Mouse (Mus musculus): ENCODE measurements around the gene Nav2. TPM values are rescaled to one million over a fixed set of nuclear protein-coding genes. Genes with fewer than 3 reads are reported as not detected.

Gene Nav2
- total and polyA plus RNA-seq, 2 experiments from 2014 or later, result 16.3 to 44.0 TPM

- H3K9ac ChIP-seq, result no peak overlapping the region
- H3K27ac ChIP-seq (ENCODE audit: low read depth, low read length), result no peak overlapping the region
- DNase-seq (no peak), ATAC-seq (no peak)
- no peaks in the 10 kb centered on the region for H3K27me3 ChIP-seq (ENCODE audit: insufficient read depth, low read length)
- 0 out of 2 replicates have a peak, but pooled peaks cover 8% of the 10 kb centered on the region for H3K36me3 ChIP-seq (ENCODE audit: insufficient read depth)
- TF ChIP-seq CTCF (IDR thresholded peaks at IDR 0.05; ENCODE audit: low read depth), result no peak
- H3K4me1 ChIP-seq (ENCODE audit: insufficient read depth), result no peaks in the 10 kb centered on the region
- 86% methylated on average over 5 of the region's 5 CpGs for WGBS
- no peaks in the 10 kb centered on the region for H3K9me3 ChIP-seq (ENCODE audit: low read length)
- H3K4me2 ChIP-seq (ENCODE audit: low read depth), result no peak overlapping the region
- no peak overlapping the region for H3K4me3 ChIP-seq (ENCODE audit: low read depth, low read length)
Observed at GRCm38 (mm10) chr7:49538360-49538759, 629.8 kb downstream of the Nav2 start.

GRCm38 (mm10) chr7:49540181-49540580 lies 631.7 kb downstream of the Nav2 start:
- Histone ChIP-seq H3K9me3 (ENCODE audit: low read length) (no peaks in the 10 kb centered on the region), H3K4me1 (ENCODE audit: insufficient read depth) (0 out of 2 replicates have a peak, but pooled peaks cover 8% of the 10 kb centered on the region), H3K27ac (ENCODE audit: low read depth, low read length) (no peak overlapping the region), H3K4me2 (ENCODE audit: low read depth) (no peak overlapping the region), H3K36me3 (ENCODE audit: insufficient read depth) (0 out of 2 replicates have a peak, but pooled peaks cover 11% of the 10 kb centered on the region), H3K27me3 (ENCODE audit: insufficient read depth, low read length) (no peaks in the 10 kb centered on the region), H3K9ac (no peak overlapping the region), H3K4me3 (ENCODE audit: low read depth, low read length) (no peak overlapping the region)
- WGBS, result 76% methylated on average over 9 of the region's 9 CpGs
- no peak for ATAC-seq
- TF ChIP-seq CTCF (IDR thresholded peaks at IDR 0.05; ENCODE audit: low read depth), result no peak
- DNase-seq, result no peak

GRCm38 (mm10) chr7:49542135-49542534 lies 633.6 kb downstream of the Nav2 start:
- H3K9me3 ChIP-seq (ENCODE audit: low read length), result no peaks in the 10 kb centered on the region
- 0 out of 2 replicates have a peak, but pooled peaks cover 8% of the 10 kb centered on the region for H3K4me1 ChIP-seq (ENCODE audit: insufficient read depth)
- no peak overlapping the region for H3K27ac ChIP-seq (ENCODE audit: low read depth, low read length)
- no peak overlapping the region for H3K9ac ChIP-seq
- no peak overlapping the region for H3K4me2 ChIP-seq (ENCODE audit: low read depth)
- no peak for ATAC-seq
- DNase-seq, result no peak
- 93% methylated on average over 3 of the region's 3 CpGs for WGBS
- H3K27me3 ChIP-seq (ENCODE audit: insufficient read depth, low read length), result no peaks in the 10 kb centered on the region
- no peak for TF ChIP-seq CTCF (IDR thresholded peaks at IDR 0.05; ENCODE audit: low read depth)
- no peak overlapping the region for H3K4me3 ChIP-seq (ENCODE audit: low read depth, low read length)
- peaks cover 7% of the 10 kb centered on the region; the same call in 1 of the 2 replicates for H3K36me3 ChIP-seq (ENCODE audit: insufficient read depth)

GRCm38 (mm10) chr7:49544775-49545705 lies 636.5 kb downstream of the Nav2 start:
- Histone ChIP-seq H3K36me3 (ENCODE audit: insufficient read depth) (peaks cover 14% of the 10 kb centered on the region), H3K9me3 (ENCODE audit: low read length) (no peaks in the 10 kb centered on the region), H3K27ac (ENCODE audit: low read depth, low read length) (0 out of 2 replicates have a peak overlapping the region, but pooled peaks have one; percentile 15), H3K4me2 (ENCODE audit: low read depth) (no peak overlapping the region), H3K9ac (no peak overlapping the region), H3K4me3 (ENCODE audit: low read depth, low read length) (no peak overlapping the region), H3K27me3 (ENCODE audit: insufficient read depth, low read length) (no peaks in the 10 kb centered on the region), H3K4me1 (ENCODE audit: insufficient read depth) (0 out of 2 replicates have a peak, but pooled peaks cover 8% of the 10 kb centered on the region)
- peak; percentile 30; the same call in 1 of the 2 replicates for ATAC-seq
- no peak for TF ChIP-seq CTCF (IDR thresholded peaks at IDR 0.05; ENCODE audit: low read depth)
- DNase-seq, result no peak
- WGBS, result 19% methylated on average over 11 of the region's 11 CpGs

- ATAC-seq (no peak), DNase-seq (no peak)
- H3K9ac ChIP-seq, result no peak overlapping the region
- peaks cover 16% of the 10 kb centered on the region for H3K36me3 ChIP-seq (ENCODE audit: insufficient read depth)
- H3K27me3 ChIP-seq (ENCODE audit: insufficient read depth, low read length), result no peaks in the 10 kb centered on the region
- WGBS, result 72% methylated on average over 15 of the region's 15 CpGs
- 0 out of 2 replicates have a peak, but pooled peaks cover 8% of the 10 kb centered on the region for H3K4me1 ChIP-seq (ENCODE audit: insufficient read depth)
- no peak overlapping the region for H3K4me3 ChIP-seq (ENCODE audit: low read depth, low read length)
- H3K27ac ChIP-seq (ENCODE audit: low read depth, low read length), result no peak overlapping the region
- TF ChIP-seq CTCF (IDR thresholded peaks at IDR 0.05; ENCODE audit: low read depth), result no peak
- no peaks in the 10 kb centered on the region for H3K9me3 ChIP-seq (ENCODE audit: low read length)
- H3K4me2 ChIP-seq (ENCODE audit: low read depth), result no peak overlapping the region
Observed at GRCm38 (mm10) chr7:49545706-49546097, 637.2 kb downstream of the Nav2 start.

- Histone ChIP-seq H3K27ac (ENCODE audit: low read depth, low read length) (no peak overlapping the region), H3K36me3 (ENCODE audit: insufficient read depth) (peaks cover 37% of the 10 kb centered on the region), H3K9ac (no peak overlapping the region), H3K4me2 (ENCODE audit: low read depth) (no peak overlapping the region), H3K27me3 (ENCODE audit: insufficient read depth, low read length) (no peaks in the 10 kb centered on the region), H3K4me1 (ENCODE audit: insufficient read depth) (0 out of 2 replicates have a peak, but pooled peaks cover 8% of the 10 kb centered on the region), H3K9me3 (ENCODE audit: low read length) (no peaks in the 10 kb centered on the region), H3K4me3 (ENCODE audit: low read depth, low read length) (no peak overlapping the region)
- no peak for DNase-seq
- TF ChIP-seq CTCF (IDR thresholded peaks at IDR 0.05; ENCODE audit: low read depth), result no peak
- 93% methylated on average over 11 of the region's 11 CpGs for WGBS
- ATAC-seq, result no peak
Observed at GRCm38 (mm10) chr7:49548397-49548796, 639.9 kb downstream of the Nav2 start.
